Mouse (Mus musculus): ENCODE measurements around the gene Pltp. TPM values are rescaled to one million over a fixed set of nuclear protein-coding genes. Genes with fewer than 3 reads are reported as not detected.

Gene Pltp
- polyA plus RNA-seq, 1 experiment = 277 TPM

DNA sequence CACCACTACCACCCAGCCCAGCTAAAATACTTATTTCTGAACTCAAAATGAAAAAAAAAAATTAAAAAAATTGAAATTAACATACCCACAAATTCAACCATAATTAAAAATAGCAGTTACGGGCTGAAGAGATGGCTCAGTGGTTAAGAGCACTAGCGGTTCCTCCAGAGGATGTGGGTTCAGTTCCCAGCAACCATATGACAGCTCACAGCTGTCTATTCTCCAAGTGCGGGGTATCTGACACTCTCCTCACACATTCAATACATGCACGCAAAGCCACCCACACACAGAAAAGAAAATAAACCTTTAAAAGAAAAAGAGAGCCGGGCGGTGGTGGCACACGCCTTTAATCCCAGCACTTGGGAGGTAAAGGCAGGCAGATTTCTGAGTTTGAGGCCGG is 7.5 kb downstream of the Pltp start:
- DNase-seq (ENCODE audit: low read depth) = no peak

DNA sequence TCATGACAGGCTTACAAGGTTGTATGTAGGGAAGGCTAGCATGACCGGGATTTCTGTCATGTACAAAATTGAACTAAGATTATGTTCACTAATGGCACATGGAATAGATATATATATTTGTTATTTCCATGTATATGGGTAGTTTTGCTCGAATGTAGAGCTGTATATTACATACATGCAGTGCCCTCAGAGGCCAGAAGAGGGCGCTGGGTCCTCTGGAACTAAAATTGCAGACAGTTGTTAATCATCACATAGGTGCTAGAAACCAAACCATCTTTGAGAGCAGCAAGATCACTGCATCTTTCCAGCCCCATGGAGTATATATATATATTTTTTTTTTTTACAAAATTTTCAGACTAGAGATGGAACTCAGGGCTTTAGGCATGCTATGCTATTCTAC is 11.7 kb downstream of the Pltp start:
- no peak for DNase-seq (ENCODE audit: low read depth)

DNA sequence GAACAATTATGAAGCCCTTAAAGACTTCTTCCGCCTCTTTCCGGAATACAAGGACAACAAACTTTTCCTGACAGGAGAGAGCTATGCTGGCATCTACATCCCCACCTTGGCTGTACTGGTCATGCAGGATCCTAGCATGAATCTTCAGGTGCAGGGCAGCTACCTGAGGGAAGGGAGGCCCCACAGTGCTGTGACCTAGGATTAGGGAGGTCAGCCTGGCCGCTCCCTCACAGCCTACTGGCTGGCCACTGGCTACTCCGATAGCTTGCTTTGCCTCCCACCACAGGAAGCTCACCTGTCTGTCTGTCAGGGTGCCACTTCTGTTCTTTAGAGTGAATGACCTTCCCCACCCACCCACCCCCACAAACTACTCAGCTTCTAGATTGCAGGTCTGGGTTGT is 22.3 kb downstream of the Pltp start:
- DNase-seq (ENCODE audit: low read depth) = no peak

DNA sequence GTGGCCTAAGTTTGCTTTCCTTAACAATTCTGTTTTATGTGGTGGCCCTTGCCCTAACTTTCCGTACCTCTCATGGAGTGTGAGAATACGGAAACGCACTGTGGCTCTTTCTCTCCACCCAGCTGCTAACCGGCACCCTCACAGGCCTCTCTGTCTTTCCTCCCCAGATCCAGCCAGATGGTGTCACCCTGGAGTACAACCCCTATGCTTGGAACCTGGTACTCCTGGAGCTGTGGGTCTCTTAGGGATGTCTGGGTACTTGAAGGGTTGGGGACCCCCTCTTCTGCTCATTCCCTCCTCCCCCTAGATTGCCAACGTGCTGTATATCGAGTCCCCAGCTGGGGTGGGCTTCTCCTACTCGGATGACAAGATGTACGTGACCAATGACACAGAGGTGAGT is 23.0 kb downstream of the Pltp start:
- no peak for DNase-seq (ENCODE audit: low read depth)

DNA sequence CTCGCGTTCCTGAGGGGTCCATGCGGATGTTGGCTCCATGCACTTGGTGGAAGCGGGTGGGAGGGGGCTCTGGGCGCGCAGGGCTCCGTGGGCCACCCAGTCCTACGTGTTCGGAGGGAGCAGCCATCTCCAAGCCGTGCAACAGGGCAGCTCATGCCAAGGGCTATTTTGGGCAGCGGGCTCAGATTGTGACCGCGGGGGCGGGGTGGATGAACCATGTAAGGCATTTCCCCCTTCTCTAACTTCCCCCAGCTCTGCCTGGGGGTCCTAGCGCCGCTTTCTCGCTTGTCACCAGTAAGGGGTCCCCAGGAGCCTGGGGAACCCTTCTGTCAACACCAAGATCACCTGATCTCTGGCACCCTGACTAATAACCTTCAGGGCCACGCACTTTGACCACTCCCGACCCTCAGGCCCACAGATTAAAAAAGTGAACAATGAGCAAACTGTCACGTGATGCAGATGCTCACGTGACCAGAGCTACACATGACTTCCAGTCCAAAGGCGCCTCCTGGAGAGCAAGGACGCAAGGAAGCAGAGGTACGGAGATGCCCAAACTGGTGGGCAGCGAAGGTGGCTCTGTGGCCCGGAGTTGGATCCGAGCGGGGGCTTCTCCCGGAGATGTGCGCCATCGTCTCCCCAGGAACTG is 24.1 kb downstream of the Pltp start, which contains the start of gene Neurl2:
TSS of gene Neurl2 (minus strand) at position 143 of the 646 bp plus-strand sequence.
- peak; percentile 52 for DNase-seq (ENCODE audit: low read depth)

DNA sequence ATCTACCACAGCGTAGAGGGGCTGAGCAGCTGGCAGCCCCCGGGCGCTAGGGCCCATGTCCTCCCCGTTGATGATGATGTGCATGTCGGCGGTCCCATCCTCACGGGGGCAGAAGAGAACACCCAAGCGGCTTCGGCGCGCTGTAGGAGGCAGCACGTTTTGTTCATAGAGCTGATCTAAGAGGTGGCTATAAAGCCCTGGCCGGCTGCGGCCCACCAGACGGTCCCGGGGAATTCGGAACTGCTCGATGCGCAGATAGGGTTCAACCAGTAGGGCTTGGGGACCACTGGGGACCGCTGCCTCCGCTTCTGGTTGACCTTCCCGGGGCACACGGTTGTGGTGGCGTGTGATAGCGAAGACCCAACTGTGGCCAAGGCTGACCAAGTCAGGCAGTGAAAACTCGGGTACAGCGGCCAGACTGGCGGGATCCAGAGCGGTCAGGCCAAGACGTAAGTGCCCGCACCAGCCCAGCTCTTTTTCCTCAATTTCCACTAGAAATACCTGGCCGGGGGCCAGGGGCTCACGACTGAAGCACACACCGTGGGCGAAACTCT is 24.7 kb downstream of the Pltp start, which contains the start of gene Ctsa:
TSS of gene Ctsa (plus strand) at position 126 of the 554 bp plus-strand sequence.
- no peak for DNase-seq (ENCODE audit: low read depth)

DNA sequence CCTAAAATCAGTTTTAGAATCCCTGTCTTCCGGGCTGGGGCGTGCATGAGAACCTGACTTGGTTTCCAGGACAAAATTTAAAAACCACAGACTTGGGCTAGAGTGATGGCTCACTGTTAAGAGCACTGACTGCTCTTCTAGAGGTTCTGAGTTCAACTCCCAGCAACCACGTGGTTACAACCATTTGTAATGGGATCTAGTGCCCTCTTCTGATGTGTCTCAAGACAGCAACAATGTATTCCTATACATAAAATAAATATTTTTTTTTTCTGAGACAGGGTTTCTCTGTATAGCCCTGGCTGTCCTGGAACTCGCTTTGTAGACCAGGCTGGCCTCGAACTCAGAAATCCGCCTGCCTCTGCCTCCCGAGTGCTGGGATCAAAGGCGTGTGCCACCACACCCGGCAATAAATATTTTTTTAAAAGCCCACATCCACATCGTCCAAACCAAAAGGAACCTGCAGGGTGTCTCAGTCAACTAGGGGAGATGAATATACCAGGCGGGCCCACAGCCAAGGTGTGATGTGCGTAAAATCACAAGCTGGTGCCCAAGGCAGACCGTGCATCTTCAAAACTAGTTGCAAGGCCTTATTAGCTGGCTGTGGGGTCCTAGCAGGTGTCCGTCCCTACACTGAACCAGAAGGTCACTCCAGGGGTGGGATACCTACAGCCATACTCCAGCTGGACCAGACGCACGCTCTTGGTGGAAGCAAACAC is 25.3 kb downstream of the Pltp start:
- DNase-seq (ENCODE audit: low read depth) = no peak

DNA sequence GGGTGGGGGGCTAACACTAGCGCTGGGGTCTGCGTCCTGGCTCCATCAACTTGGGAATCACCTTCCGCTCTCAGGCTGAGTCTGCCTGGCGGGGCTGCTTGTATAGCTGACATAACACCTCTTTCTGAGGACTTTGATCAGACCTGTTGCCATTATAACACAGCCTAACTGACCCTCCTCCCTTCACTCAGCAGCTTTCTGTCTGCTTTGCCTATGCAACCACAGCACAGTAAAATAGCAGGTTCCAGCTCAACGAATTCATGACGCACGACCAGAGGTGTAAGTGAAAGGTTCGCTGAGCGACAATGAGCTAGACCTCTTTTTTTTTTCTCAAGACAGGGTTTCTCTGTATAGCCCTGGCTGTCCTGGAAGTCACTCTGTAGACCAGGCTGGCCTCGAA is 26.5 kb downstream of the Pltp start:
- no peak for DNase-seq (ENCODE audit: low read depth)

DNA sequence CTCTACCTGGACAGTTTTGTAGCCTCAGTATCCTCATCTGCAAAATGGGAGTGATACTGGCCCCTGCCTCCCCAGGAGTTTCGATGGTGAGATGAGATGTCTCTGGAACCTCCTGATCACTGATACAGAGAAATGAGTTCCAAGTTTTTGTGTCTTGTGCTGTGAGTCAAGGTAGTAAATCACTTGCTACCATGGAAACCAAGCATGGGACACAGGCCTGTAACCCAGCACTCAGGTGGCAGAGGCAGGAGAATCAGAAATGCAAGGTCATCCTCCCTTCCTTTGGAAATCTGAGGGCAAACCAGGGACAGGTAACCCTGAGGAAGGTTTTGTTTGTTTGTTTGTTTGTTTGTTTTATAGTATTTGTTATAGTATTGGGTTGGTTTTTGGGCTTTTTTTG is 28.4 kb downstream of the Pltp start:
- DNase-seq (ENCODE audit: low read depth) = no peak

DNA sequence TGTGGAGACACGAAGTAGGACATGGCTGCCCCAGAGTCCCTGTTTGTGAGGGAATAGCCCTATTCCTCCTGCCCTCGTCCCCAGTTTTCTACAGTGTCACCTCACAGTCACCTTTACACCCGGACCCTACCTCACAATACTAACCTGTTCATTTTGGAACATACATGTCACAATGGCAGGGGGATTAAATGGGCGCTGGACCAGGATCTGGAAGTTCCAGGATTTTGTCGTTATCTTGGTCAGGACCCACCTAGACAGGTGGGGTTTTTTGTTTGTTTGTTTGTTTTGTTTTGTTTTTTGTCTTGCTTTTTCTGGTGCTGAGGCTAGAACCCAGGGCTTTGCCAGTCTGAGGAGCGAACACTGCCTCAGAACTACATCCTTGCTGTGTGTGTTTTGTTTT is 29.1 kb downstream of the Pltp start, which contains the start of gene Spata25:
TSS of gene Spata25 (minus strand) at position 101 of the 400 bp plus-strand sequence.
- no peak for DNase-seq (ENCODE audit: low read depth)

DNA sequence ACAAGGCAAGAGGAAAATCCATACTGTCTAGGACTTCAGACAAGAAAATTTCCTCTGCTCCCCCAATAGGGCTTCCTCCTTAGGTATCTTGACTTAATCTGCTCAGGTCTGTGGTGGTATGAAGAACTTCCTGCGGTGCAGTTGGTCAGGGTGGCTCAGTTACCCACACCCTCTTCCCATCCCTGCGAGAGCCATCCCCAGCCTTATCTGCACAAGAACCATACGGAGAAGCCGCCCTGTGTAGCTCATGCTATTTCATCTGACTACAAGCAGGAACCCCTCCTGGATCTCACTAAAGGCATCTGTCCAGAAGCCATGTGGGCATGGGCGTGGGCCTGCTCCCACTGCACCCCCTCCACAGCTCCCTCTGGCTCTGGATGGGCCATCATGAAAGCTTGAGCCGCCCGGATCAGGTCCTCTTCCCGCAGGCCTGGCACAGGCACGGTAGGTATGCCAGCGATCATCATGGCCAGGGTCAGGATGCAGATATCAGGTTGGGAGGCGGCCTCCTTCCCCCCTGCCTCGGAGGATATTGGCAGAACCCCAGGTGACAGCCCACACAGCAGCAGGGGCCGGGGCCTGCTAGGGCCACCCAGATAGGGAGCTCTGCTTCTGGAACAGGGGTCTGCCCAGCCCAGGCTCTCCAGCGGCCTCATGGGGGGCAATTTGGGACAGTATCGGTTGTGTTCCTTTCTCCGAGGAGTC is 30.2 kb downstream of the Pltp start:
- no peak for DNase-seq (ENCODE audit: low read depth)

DNA sequence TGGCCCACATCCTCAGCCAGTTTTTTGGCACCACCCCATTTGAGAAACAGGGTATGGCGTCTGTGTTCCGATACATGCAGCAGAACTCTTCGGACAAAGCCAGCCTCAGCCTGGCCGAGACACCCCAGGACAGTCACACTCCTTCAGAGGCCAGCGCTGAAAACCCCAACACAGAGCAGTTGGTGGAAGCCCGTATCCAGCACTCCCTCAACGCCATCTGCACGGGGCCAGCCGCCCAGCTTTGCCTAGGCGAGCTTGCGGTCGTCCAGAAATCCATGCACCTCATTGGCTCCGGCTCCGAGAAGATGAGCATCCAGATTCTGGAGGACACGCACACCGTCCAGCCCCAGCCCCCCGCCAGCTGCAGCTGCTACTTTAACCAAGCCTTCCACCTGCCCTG is 32.0 kb downstream of the Pltp start:
- no peak for DNase-seq (ENCODE audit: low read depth)

DNA sequence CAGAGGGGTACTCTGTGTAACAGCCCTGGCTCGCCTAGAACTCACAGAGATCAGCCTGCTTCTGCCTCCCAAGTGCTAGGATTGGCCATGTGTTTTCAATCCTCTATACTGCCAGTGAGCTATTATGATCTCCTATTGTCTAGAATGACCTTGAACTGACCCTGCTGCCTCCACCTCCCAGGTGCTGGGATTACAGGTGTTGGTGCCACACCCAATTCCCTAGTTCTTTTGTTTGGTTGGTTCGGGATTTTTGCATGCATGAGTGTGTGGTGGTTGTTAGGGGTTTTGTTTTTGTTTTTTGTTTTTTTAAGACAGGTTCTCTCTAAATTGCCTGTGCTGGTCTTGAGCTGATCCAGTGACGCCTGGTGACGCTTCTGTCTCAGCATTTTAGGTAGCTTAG is 33.5 kb downstream of the Pltp start:
- no peak for DNase-seq (ENCODE audit: low read depth)

DNA sequence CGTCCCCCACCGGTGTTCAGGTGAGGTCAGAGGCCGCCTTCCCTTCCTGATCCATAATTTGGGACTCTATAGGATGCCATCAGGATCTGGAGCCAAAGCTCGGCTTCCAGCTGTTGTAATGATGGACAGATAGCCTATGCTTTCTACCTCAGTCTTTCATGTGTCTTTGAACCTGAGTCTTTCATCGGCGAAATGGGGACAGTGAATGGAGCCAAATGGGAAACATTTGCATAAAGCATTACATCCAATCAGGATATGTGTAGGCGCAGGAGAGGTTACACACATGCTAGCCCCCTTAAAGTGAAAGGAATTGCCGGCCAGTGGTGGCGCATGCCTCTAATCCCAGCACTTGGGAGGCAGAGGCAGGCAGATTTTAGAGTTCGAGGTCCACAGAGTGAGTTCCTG is 34.3 kb downstream of the Pltp start:
- DNase-seq (ENCODE audit: low read depth) = no peak

DNA sequence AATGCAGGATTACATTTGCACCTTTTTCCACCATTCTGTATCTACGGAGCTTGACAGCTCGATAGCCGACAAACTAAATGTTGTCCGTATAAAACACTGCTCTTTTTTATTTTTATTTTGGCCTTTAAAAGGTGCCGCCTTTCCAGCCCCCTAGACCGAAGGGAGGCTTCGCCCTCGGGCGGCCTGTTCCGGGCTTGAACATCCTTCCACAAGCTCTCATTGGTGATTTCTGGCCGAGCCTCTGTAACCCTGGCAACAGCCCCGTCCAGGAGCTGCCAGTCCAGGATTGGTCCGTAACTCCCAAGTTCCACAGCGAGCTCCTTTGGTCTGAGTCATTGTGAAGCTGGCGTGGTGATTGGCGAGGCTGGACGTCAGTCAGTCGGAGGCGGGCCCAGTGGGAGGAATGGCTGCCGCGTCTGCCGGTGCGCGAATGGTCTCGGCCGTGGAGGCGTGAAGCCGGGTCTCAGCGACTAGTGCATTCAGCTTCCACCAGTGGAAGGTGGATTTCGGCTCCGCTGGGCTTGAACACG is 34.8 kb downstream of the Pltp start, which contains the start of gene Zswim1:
TSS of gene Zswim1 (plus strand) at position 51 of the 530 bp plus-strand sequence.
- DNase-seq (ENCODE audit: low read depth) = no peak

DNA sequence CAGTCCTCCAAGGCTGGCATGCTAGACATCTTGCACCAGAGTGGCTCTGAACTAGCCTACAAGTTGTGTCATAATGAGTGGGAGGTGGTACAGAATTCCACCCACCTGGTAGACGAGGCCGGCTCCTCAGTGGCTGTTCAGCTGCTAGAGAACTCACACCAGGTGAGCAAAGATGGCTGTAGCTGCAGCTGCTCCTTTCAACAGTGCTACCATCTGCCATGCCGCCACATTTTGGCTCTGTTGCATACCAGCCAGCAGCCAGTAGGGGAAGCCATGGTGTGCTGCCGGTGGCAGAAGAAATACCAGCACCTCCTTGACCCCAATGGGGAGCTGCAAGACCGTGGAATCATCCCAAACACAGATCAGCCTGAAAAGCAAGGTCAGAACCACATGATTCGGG is 36.5 kb downstream of the Pltp start:
- no peak for DNase-seq (ENCODE audit: low read depth)

DNA sequence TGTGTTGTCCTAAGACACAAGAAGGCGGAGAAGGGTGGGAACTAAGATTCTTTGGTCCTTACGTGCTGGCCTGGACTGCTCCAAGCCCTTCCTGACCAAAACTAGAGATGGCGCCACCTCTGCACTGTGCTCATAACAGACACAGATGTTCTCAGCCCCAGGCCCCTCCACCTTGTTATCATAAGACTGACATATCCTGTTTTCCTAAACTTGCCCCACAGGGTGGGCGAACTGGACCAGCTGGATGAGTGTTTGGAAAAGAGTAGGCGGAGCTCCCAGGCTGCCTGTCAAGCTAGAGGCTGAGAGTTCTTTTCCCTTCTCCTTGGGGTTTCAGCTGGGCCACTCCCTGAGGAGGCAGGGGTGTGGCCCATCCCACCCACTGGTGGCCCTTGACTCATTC is 39.8 kb downstream of the Pltp start:
- DNase-seq (ENCODE audit: low read depth) = no peak

DNA sequence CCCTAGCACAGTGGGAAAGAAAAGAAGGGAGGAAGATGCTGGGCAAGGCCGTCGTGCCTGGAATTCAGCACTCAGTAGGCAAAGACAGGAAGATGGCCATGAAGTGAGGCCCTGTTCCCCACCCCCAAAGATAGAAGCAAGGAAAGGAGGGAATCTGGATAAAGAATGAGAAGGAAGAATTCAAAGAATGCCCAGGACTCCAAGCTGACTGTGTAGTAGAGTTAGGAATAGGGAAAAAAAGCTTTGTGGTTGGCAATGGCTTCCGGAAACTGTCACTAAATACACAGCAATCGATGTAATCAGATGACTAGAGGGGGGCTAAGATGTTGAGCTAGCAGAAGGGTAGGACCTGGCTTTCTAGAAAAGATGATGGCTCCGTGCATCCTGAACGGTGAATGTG is 40.3 kb downstream of the Pltp start:
- no peak for DNase-seq (ENCODE audit: low read depth)

DNA sequence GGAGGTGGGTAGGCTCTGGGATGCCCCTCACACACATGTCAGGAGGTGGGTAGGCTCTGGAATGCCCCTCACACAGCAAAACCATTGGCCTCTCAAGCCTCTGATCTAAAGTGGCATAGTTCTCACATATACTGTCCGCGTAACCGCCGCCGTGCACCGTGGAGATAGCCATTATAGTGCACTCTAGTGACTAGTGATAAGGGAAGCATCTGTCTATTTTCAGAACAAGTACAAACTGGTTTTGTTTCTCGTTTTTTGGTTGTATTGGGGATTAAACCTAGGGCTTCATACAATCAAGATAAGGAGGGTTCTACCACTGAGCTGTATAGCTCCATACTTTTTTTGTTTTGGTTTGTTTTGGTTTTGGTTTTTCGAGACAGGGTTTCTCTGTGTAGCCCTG is 41.7 kb downstream of the Pltp start:
- DNase-seq (ENCODE audit: low read depth) = no peak

DNA sequence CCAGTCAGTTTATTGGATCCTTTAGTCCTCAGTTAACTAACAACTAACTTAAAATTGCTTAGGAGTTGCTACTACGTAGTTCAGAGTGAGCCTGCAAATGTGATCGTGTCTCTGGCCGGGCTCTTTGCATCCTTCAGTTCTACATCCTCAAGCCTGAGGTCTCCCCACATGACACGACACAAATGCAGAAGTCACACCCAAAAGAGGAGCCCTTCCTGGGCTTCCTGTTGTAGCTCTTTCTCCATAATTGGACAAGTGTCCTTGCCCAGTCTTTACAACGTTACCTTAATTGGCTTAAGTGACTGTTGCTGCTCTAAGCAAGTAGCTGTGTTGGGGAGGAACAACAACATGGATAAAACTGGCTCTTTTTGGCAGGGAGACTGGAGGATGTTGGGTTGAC is 42.2 kb downstream of the Pltp start:
- no peak for DNase-seq (ENCODE audit: low read depth)

DNA sequence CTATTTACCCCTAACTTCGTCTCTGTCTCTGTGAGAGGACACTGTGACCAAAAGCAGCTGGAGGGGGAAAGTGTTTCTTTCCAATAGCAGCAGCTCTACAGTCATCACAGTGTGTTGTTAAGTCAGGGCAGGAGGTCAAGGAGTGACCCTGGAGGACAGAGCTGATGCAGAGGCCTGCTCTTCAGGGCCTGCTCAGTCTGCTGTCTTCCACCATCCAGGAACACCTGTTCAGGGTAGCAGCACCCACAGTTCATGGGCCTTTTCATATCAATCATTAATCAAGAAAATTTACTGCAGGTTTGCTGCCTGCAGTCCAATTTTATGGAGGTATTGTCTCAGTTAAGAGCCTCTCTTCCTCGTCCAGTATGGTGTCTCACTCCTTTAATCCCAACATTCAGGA is 44.0 kb downstream of the Pltp start:
- no peak for DNase-seq (ENCODE audit: low read depth)

DNA sequence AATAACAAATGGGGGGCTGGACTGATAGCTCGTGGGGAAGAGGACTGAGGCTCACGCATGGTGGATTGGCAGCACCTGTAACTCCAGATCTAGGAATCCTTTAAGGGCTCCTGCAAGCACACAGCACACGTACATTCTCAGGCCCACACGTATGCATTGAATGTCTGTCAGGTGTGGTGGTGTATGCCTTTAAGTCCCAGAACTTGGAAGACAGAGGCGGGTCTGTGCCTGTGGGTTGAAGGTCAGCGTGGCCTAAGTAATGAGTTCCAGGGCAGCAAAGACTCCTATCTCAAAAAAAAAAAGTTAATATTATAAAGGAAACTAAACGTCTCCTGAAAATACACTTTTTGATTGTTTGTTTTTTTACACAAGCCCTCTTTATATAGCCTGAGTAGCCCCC is 50.9 kb downstream of the Pltp start:
- no peak for DNase-seq (ENCODE audit: low read depth)
